Mouse (Mus musculus) leukemia stem cell, adult 10-12 weeks (primary cell): ENCODE data around the gene Gnb4. TPM values are rescaled to one million over a fixed set of nuclear protein-coding genes. Genes with fewer than 3 reads are reported as not detected.

ENCODE experiments used
- polyA plus RNA-seq: library from polyadenylated mRNA; stranded (reverse); fragments of >175 nt; gene quantifications from 2 replicates; pipeline ENCODE4 v1.2.3, GENCODE M21; 2012; ENCODE audit warnings: low replicate concordance

The Gnb4 gene
- polyA plus RNA-seq = 2.1 and 3.6 TPM in 2 replicates

GRCm38 (mm10) chr3:32616331-32617052 lies at the start of gene Gnb4:
TSS of gene Gnb4 (minus strand) at chr3:32616585.

Other genes with a start within 250 kb of the Gnb4 start
- 0.28 and 1.5 TPM in 2 replicates for gene Pik3ca, start 218.9 kb downstream of the Gnb4 start, polyA plus RNA-seq
- gene Kcnmb3, start 124.4 kb downstream of the Gnb4 start, polyA plus RNA-seq = 0.17 TPM in 1 of 2 replicates, not detected in the other
- 5.4 and 7.2 TPM in 2 replicates for gene Zfp639, start 106.3 kb downstream of the Gnb4 start, polyA plus RNA-seq
- 6.5 and 7.6 TPM in 2 replicates for gene Mfn1, start 87.1 kb downstream of the Gnb4 start, polyA plus RNA-seq
- 7.0 and 17.2 TPM in 2 replicates for gene Actl6a, start 89.7 kb upstream of the Gnb4 start, polyA plus RNA-seq
- 3.0 and 52.8 TPM in 2 replicates for gene Ndufb5, start 120.4 kb upstream of the Gnb4 start, polyA plus RNA-seq
- 0.32 and 0.61 TPM in 2 replicates for gene Mrpl47, start 121.0 kb upstream of the Gnb4 start, polyA plus RNA-seq
- gene Usp13, start 201.0 kb upstream of the Gnb4 start, polyA plus RNA-seq = not detected in 2 replicates